Mouse (Mus musculus) effector memory CD4-positive, alpha-beta T cell, adult 5 months (primary cell): ENCODE results near the gene Il1r1. TPM values are rescaled to one million over a fixed set of nuclear protein-coding genes. Genes with fewer than 3 reads are reported as not detected.

Experiments
- polyA plus RNA-seq: library from polyadenylated mRNA; unstranded; fragments of 100-300 nt; shearing (Covaris generic); gene quantifications from one replicate; pipeline ENCODE4 v1.2.1, GENCODE M21; 2017

Gene Il1r1
- polyA plus RNA-seq, result 0.22 TPM

GRCm38 (mm10) chr1:40224539-40225284, at the start of gene Il1r1:
Gene Il1r1, plus strand, starts transcription at chr1:40225080.

GRCm38 (mm10) chr1:40324457-40324856, 99.6 kb downstream of the Il1r1 start, which contains the start of gene Il1rl2:
Gene Il1rl2, plus strand, starts transcription at chr1:40324610.

Other genes starting within 250 kb of the Il1r1 start
- gene Il1r2, start 151.0 kb upstream of the Il1r1 start, polyA plus RNA-seq, result 6.6 TPM
- gene Il1rl2, start 99.5 kb downstream of the Il1r1 start, polyA plus RNA-seq, result 16.1 TPM
- gene Il1rl1, start 204.5 kb downstream of the Il1r1 start, polyA plus RNA-seq, result 4.5 TPM
- gene Il18r1, start 240.5 kb downstream of the Il1r1 start, polyA plus RNA-seq, result 175 TPM